Mouse (Mus musculus): Measurements from ENCODE around the gene Mettl6.

GRCm38 (mm10) chr14:31437826-31438529 is 56.9 kb downstream of the Mettl6 start:
- TF ChIP-seq USF1 (IDR thresholded peaks at IDR 0.05; ENCODE audit: low read depth) (no peak), CTCF (IDR thresholded peaks at IDR 0.05; ENCODE audit: control insufficient read depth, insufficient read depth, insufficient read length) (no peak), MAX (IDR thresholded peaks at IDR 0.05) (no peak), CEBPB (IDR thresholded peaks at IDR 0.05; ENCODE audit: low read depth) (no peak)
